Comparison of ENCODE assay signal across 19 mouse cellular contexts in the genomic region with DNA sequence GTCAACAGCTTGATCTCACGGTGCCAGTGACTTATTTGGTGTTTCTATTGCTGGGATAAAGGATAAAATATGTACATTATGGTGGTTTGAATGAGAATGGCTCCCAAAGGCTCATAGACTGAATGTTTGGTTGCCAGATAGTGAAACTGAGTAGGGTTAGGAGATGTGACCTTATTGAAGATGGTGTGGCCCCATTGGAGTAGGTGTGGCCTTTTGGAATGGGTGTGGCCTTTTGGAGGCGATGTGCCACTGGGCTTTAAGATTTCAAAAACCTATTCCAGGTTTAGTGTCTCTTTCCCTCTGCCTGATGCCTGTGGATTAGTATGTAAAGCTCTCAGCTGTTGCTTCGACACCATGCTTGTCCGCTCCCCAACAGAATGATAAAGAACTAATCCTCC. TPM values are rescaled to one million over a fixed set of nuclear protein-coding genes. Genes with fewer than 3 reads are reported as not detected.
DNase-seq lines count a peak whose midpoint lies in the region; ATAC-seq lines count a peak whose summit lies in the region.
"Had no signal": no experiment of that assay in that cellular context is flagged by ENCODE, and none has a peak within 500 bp of the region (broad histone marks: within the 10 kb centered on the region; RNA-seq: fewer than 3 reads in every experiment).

No protein-coding gene starts in this region.

- DNase-seq in liver: peak; percentile 59
- DNase-seq in liver, embryonic 11.5 days (ENCODE audit: low spot score): no peak
- no peak for DNase-seq in embryonic facial prominence, embryonic 10.5 days (ENCODE audit: low spot score)
- DNase-seq: adrenal gland, adult 8-10 months; adrenal gland, postnatal 36 days; cerebellum, adult 11-12 months; cerebellum, adult 9-10 months; cerebellum, postnatal 25 days; gastrocnemius, adult 2 months; gastrocnemius, postnatal 25 days; heart, postnatal 36 days had no signal

- no peak overlapping the region for H3K9ac ChIP-seq in liver, embryonic 11.5 days (ENCODE audit: low read depth, low read length)
- H3K9ac ChIP-seq in liver, embryonic 15.5 days: no peak overlapping the region
- no peak overlapping the region for H3K9ac ChIP-seq in forebrain, embryonic 13.5 days
- H3K9ac ChIP-seq: heart, embryonic 13.5 days; hindbrain, embryonic 15.5 days had no signal

- H3K4me1 ChIP-seq in liver, embryonic 11.5 days (replicated peaks; ENCODE audit: control insufficient read depth, insufficient read depth, low read length): peaks cover 10% of the 10 kb centered on the region
- H3K4me1 ChIP-seq in liver, embryonic 15.5 days (replicated peaks): peaks cover 32% of the 10 kb centered on the region
- no peaks in the 10 kb centered on the region for H3K4me1 ChIP-seq in forebrain, embryonic 13.5 days
- no peaks in the 10 kb centered on the region for H3K4me1 ChIP-seq in embryonic facial prominence, embryonic 10.5 days
- H3K4me1 ChIP-seq: hindbrain, embryonic 15.5 days had no signal

- H3K27me3 ChIP-seq in liver, embryonic 11.5 days (replicated peaks; ENCODE audit: control insufficient read depth, insufficient read depth, low read length): no peaks in the 10 kb centered on the region
- no peaks in the 10 kb centered on the region for H3K27me3 ChIP-seq in liver, embryonic 15.5 days
- no peaks in the 10 kb centered on the region for H3K27me3 ChIP-seq in forebrain, embryonic 13.5 days
- H3K27me3 ChIP-seq in embryonic facial prominence, embryonic 10.5 days (replicated peaks; ENCODE audit: low read depth, poor library complexity, severe bottlenecking): no peaks in the 10 kb centered on the region
- H3K27me3 ChIP-seq: heart, embryonic 13.5 days; hindbrain, embryonic 15.5 days had no signal

- H3K4me3 ChIP-seq in liver, embryonic 11.5 days (ENCODE audit: low read depth, low read length): no peak overlapping the region
- H3K4me3 ChIP-seq in liver, embryonic 15.5 days (replicated peaks): no peak overlapping the region
- no peak overlapping the region for H3K4me3 ChIP-seq in forebrain, embryonic 13.5 days
- no peak overlapping the region for H3K4me3 ChIP-seq in embryonic facial prominence, embryonic 10.5 days
- H3K4me3 ChIP-seq: gastrocnemius, adult 2 months; heart, embryonic 13.5 days; hindbrain, embryonic 15.5 days had no signal

- 82% methylated on average over 4 of the region's 4 CpGs for WGBS in liver, embryonic 11.5 days
- WGBS in liver, embryonic 15.5 days (ENCODE audit: insufficient replicate concordance): 56% methylated on average over 4 of the region's 4 CpGs
- WGBS in forebrain, embryonic 13.5 days: 72% methylated on average over 4 of the region's 4 CpGs
- 88% methylated on average over 4 of the region's 4 CpGs for WGBS in embryonic facial prominence, embryonic 10.5 days

- no peak overlapping the region for H3K27ac ChIP-seq in liver, embryonic 11.5 days (ENCODE audit: low read depth, low read length)
- H3K27ac ChIP-seq in liver, embryonic 15.5 days (replicated peaks): no peak overlapping the region
- no peak overlapping the region for H3K27ac ChIP-seq in forebrain, embryonic 13.5 days
- no peak overlapping the region for H3K27ac ChIP-seq in embryonic facial prominence, embryonic 10.5 days (replicated peaks)
- H3K27ac ChIP-seq: gastrocnemius, adult 2 months; heart, embryonic 13.5 days; hindbrain, embryonic 15.5 days had no signal

- H3K36me3 ChIP-seq in liver, embryonic 11.5 days (ENCODE audit: control insufficient read depth, insufficient read depth, low read length): no peaks in the 10 kb centered on the region
- no peaks in the 10 kb centered on the region for H3K36me3 ChIP-seq in liver, embryonic 15.5 days (replicated peaks)
- H3K36me3 ChIP-seq in forebrain, embryonic 13.5 days (ENCODE audit: poor library complexity, severe bottlenecking): no peaks in the 10 kb centered on the region
- no peaks in the 10 kb centered on the region for H3K36me3 ChIP-seq in embryonic facial prominence, embryonic 10.5 days (replicated peaks)
- H3K36me3 ChIP-seq: heart, embryonic 13.5 days; hindbrain, embryonic 15.5 days had no signal

- no peaks in the 10 kb centered on the region for H3K9me3 ChIP-seq in liver, embryonic 11.5 days (ENCODE audit: control insufficient read depth, low read length)
- no peaks in the 10 kb centered on the region for H3K9me3 ChIP-seq in liver, embryonic 15.5 days (replicated peaks)
- no peaks in the 10 kb centered on the region for H3K9me3 ChIP-seq in forebrain, embryonic 13.5 days (replicated peaks)
- no peaks in the 10 kb centered on the region for H3K9me3 ChIP-seq in embryonic facial prominence, embryonic 10.5 days
- H3K9me3 ChIP-seq: heart, embryonic 13.5 days; hindbrain, embryonic 15.5 days had no signal

- no peak overlapping the region for H3K4me2 ChIP-seq in liver, embryonic 11.5 days
- peak overlapping the region; percentile 47 for H3K4me2 ChIP-seq in liver, embryonic 15.5 days
- H3K4me2 ChIP-seq in forebrain, embryonic 13.5 days: no peak overlapping the region
- H3K4me2 ChIP-seq: heart, embryonic 13.5 days; hindbrain, embryonic 15.5 days had no signal

- no peak; the same call in 1 of the 2 replicates for ATAC-seq in liver, embryonic 11.5 days (replicated peaks; ENCODE audit: low FRiP score)
- peak; percentile 58; the same call in 1 of the 2 replicates for ATAC-seq in erythroid progenitor cell, adult 5-6 weeks (replicated peaks; ENCODE audit: low FRiP score, poor library complexity, severe bottlenecking)
- 0 out of 2 replicates have a peak, but pooled peaks have one; percentile 50 for ATAC-seq in liver, embryonic 15.5 days (ENCODE audit: insufficient read depth)
- ATAC-seq in megakaryocyte-erythroid progenitor cell, adult 5-6 weeks (replicated peaks; ENCODE audit: low FRiP score, low TSS enrichment, poor library complexity, severe bottlenecking): 0 out of 2 replicates have a peak, but pooled peaks have one; percentile 30
- ATAC-seq in forebrain, embryonic 13.5 days: no peak
- ATAC-seq in cerebellum, adult (ENCODE audit: insufficient number of reproducible peaks, low FRiP score, low TSS enrichment): no peak
- ATAC-seq: forebrain, embryonic 14.5 days had no signal

RNA-seq across cellular contexts. Expression of a gene that starts 10.5 kb away (rescaled TPM):
- 195 and 196 TPM in 2 replicates for polyA plus RNA-seq in liver, embryonic 11.5 days (2014; fragmentation: Nextera tagmentation; extraction: Ambion mirVana)
- 60.9 and 108 TPM in 2 replicates for total RNA-seq in erythroid progenitor cell, adult 5-6 weeks (2015; ENCODE audit: low replicate concordance)
- 70.5 and 72.5 TPM in 2 replicates for total RNA-seq in erythroid progenitor cell, adult 5-6 weeks (2017; ENCODE audit: low replicate concordance)
- polyA plus RNA-seq in liver, embryonic 15.5 days (2015; fragmentation: Nextera tagmentation; extraction: Ambion mirVana): 75.5 and 78.2 TPM in 2 replicates
- 132 and 148 TPM in 2 replicates for total RNA-seq in megakaryocyte-erythroid progenitor cell, adult 5-6 weeks (2014; fragmentation: Nextera tagmentation)
- 100 and 139 TPM in 2 replicates for total RNA-seq in megakaryocyte-erythroid progenitor cell, adult 5-6 weeks (2017)
- 206 and 214 TPM in 2 replicates for polyA plus RNA-seq in forebrain, embryonic 13.5 days (2015; fragmentation: Nextera tagmentation; extraction: Ambion mirVana)
- polyA plus RNA-seq in embryonic facial prominence, embryonic 10.5 days (2016; fragmentation: Nextera tagmentation; extraction: Ambion mirVana): 274 and 289 TPM in 2 replicates

RNA-seq across cellular contexts. Expression of a gene that starts 41.2 kb away (rescaled TPM):
- 268 and 280 TPM in 2 replicates for polyA plus RNA-seq in liver, embryonic 11.5 days (2014; fragmentation: Nextera tagmentation; extraction: Ambion mirVana)
- total RNA-seq in erythroid progenitor cell, adult 5-6 weeks (2015; ENCODE audit: low replicate concordance): 51.5 and 62.0 TPM in 2 replicates
- 27.5 and 29.4 TPM in 2 replicates for total RNA-seq in erythroid progenitor cell, adult 5-6 weeks (2017; ENCODE audit: low replicate concordance)
- 101 and 124 TPM in 2 replicates for polyA plus RNA-seq in liver, embryonic 15.5 days (2015; fragmentation: Nextera tagmentation; extraction: Ambion mirVana)
- 202 and 265 TPM in 2 replicates for total RNA-seq in megakaryocyte-erythroid progenitor cell, adult 5-6 weeks (2014; fragmentation: Nextera tagmentation)
- 147 and 148 TPM in 2 replicates for total RNA-seq in megakaryocyte-erythroid progenitor cell, adult 5-6 weeks (2017)
- polyA plus RNA-seq in forebrain, embryonic 13.5 days (2015; fragmentation: Nextera tagmentation; extraction: Ambion mirVana): 330 and 338 TPM in 2 replicates
- 268 and 276 TPM in 2 replicates for polyA plus RNA-seq in embryonic facial prominence, embryonic 10.5 days (2016; fragmentation: Nextera tagmentation; extraction: Ambion mirVana)

RNA-seq across cellular contexts. Expression of a gene that starts 41.8 kb away (rescaled TPM):
- 50.5 and 58.4 TPM in 2 replicates for polyA plus RNA-seq in liver, embryonic 11.5 days (2014; fragmentation: Nextera tagmentation; extraction: Ambion mirVana)
- 4.6 and 12.6 TPM in 2 replicates for total RNA-seq in erythroid progenitor cell, adult 5-6 weeks (2015; ENCODE audit: low replicate concordance)
- 1.1 and 4.7 TPM in 2 replicates for total RNA-seq in erythroid progenitor cell, adult 5-6 weeks (2017; ENCODE audit: low replicate concordance)
- polyA plus RNA-seq in liver, embryonic 15.5 days (2015; fragmentation: Nextera tagmentation; extraction: Ambion mirVana): 12.6 and 15.2 TPM in 2 replicates
- 47.7 and 54.8 TPM in 2 replicates for total RNA-seq in megakaryocyte-erythroid progenitor cell, adult 5-6 weeks (2014; fragmentation: Nextera tagmentation)
- total RNA-seq in megakaryocyte-erythroid progenitor cell, adult 5-6 weeks (2017): 42.8 and 44.4 TPM in 2 replicates
- 37.3 and 39.0 TPM in 2 replicates for polyA plus RNA-seq in forebrain, embryonic 13.5 days (2015; fragmentation: Nextera tagmentation; extraction: Ambion mirVana)
- polyA plus RNA-seq in embryonic facial prominence, embryonic 10.5 days (2016; fragmentation: Nextera tagmentation; extraction: Ambion mirVana): 36.7 and 37.7 TPM in 2 replicates

Comparison
In these comparisons a context has a peak if more than half of its experiments do, and no peak if none do; other contexts are left out.
1. ATAC-seq: peak in erythroid progenitor cell, adult 5-6 weeks (single experiment), liver, embryonic 15.5 days (single experiment) and megakaryocyte-erythroid progenitor cell, adult 5-6 weeks (single experiment); none in liver, embryonic 11.5 days (single experiment), forebrain, embryonic 13.5 days (single experiment) and cerebellum, adult (single experiment).